Mouse (Mus musculus) CD4-positive helper T cell, adult 2 months (primary cell): Measurements from ENCODE around the gene Fry.

Experiments used
- DNase-seq: peaks from one replicate; pipeline ENCODE4 v3.0.0-alpha.2; 2012; ENCODE audit warnings: low read depth, missing footprints, low spot score

Fry gene

DNA sequence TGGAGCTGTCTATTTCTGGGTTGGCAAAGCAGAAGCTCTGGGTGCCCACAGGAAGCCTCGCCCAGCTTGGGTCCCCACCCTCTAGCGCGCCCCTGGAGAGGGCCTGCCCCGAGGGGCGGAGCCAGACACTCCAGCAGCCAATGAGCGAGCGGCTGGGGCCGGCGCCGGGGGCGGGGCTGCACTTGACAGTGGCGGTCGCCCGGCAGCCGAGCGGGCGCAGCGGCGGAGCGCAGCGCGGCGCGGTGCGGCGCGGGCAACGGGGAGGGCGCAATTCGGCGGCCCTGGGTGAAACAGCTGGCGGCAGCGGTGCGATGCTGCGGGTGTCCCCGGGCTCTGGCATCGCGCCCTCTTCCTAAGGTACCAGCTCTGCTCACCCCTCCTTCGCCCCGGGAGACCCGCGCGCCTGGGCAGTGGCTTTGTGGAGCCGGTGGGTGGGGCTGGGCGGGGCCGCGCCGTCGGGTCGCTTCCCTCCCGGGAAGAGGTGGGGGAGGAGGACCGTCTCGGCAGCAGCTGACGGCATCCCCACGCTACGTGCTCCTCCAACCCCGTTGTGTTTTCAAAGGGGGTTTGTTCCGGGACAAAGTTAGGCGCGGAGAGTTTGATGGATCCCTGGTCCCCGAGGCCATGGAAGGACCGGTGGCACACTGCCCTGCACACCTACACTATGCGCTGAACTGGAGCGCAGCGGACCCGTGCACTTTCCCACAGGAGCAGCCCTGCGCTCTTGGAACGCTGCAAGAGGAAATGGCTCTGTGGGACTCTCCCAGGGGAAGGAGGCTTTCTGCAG, at the start of gene Fry:
TSS of gene Fry (plus strand) at position 191 of the 787 bp plus-strand sequence.
- DNase-seq, result peak; percentile 96

DNA sequence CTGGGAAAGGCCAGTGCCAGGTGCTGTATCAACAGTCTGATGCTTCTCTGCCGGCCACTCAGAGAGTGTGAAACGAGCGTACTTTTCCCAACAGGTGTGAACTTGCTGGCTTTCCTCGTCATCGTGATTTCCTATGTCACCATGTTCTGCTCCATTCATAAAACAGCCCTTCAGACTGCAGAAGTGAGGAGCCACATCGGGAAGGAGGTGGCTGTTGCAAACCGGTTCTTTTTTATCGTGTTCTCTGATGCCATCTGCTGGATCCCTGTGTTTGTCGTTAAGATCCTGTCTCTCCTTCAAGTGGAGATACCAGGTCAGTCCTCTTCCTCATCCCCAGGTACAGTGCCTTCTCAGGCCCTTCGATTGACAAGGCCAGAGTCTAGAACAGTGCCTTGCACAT, 48.4 kb upstream of the Fry start:
- no peak for DNase-seq

DNA sequence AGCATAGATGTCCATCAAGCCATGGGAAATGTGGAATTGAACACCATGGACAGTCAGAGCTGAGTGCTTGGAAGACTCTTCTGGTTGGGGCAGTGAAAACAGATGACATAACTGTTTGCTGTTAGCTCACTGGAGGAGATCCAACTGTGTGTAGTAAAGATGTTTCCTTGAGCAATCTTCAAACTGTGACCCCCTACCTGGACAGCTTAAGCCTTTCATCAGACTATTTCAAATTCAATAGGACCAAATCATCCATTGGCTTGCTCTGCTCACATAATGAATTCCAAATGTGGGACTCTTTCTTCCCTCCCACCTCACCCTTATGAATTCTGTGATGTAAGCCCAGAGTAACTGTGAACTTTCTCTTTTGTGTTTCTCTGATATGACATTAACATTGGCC, 46.7 kb upstream of the Fry start:
- DNase-seq, result no peak

DNA sequence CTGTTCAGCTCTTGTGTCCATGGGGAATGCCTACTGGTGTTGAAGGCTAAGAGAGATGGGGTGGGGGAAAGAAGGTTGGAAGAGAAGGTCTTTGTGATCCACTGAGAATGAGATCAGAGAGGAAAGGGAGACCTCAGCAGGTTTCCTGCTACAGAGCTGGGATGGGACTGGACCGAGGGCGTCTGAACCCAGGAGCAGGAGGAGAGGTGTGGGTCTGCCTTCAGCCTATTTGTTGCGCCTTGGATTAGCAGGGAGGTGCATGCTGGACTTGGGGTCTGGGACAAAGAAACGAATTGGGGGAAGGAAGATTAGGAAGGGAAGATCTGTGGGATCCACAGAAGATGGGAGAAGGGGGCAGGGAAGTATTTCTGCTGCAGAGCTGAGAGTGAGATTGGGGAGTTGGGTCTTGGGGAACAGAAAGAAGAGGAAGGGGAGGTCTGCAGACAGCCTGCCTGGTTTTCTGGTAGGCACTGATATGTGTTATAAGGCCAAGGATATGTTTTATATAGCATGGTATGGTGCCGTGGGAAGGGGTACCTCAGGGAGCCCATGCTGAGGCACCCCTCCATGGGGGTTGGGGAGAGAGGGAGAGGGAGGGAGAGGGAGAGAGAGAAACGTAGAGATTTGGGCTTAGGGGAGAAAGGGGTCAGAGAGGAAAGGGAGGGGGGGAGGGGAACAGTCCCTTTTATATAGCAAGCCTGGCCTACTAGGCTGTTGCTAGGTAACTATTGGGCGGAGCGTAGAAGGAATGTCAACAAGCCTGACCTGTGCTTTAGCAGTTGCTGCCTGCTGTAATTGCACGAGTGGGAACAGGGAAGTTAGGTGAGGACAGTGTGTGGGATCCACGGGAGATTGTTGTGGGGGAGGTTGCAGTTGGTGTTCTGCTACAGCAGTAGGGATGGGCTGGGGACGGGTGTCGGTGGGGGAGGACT, 38.3 kb upstream of the Fry start:
- DNase-seq, result no peak

DNA sequence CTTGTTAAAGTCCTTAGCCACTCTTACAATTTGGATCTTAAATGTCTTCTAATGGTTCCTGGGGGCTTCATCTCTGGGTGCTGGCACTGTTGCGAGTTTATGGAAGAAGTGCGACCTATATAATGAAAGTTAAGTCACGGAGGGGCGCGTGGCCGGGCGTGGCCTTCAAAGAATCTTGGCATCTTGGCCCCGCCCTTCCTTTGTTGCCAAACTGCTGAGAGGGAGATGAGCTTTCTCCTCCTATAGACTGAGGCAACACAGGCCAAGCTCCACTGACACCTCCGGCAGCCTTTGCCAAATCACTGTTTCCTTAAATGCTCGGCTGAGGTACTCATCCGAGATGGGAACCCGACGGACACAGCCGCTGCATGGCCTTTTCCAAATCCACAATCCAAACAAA, 35.7 kb upstream of the Fry start:
- DNase-seq, result no peak

DNA sequence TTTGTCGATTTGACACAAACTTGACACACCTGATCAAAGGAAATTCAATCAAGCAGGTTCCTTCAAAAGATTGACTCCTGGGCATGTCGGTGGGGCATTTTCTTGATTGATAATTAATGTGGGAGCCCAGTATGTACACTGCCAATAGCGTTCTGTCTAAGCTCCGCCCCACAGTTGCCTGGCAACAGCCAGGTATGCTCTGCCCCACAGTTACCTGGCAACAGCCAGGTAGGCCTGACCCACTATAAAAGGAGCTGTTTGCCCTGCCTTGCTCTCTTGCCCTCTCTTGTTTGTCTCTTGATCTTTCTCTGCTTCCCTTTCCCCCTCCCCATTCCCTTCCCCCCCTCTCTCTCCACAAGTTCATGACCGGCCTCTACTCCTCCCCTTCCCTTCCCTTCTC, 35.3 kb upstream of the Fry start:
- DNase-seq, result no peak

DNA sequence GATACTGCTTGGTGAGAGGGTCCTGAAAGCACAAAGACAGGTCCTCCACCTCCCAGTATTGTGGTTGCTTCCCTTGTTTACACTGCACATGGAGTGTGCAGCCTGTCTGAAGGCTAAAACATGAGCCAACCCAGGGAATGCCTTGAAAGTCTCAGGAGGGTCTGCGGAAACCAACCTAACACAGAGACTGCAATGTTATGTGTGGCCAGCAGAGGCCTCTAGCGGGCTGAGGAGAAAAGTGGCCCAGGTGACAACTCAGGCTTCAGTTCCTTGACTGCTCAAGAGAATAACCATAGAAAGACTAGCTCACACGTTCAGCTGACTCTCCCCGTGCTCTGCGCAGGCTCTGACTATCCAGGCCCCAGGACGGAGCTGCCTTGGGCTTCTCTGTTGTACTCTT, 20.8 kb upstream of the Fry start:
- DNase-seq, result peak; percentile 52

DNA sequence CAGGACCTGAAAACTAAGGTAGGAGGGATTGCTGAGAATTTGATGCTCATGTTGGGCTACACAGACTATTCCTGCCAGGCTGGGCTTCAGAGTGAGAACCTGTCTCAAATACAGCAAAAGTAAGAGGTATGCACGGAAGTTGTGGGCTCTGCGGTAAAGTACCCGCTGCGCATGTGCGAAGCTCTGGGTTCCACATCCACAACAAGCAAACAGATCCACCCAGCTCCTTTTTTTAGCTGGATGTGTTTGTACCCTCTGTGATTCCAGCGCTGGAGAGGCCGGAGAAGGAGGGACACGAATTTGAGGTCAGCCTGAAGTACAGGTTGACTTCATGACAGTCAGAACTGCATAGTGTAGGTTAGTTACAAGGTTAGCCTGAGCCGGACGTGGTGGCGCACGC, 19.7 kb upstream of the Fry start:
- no peak for DNase-seq

DNA sequence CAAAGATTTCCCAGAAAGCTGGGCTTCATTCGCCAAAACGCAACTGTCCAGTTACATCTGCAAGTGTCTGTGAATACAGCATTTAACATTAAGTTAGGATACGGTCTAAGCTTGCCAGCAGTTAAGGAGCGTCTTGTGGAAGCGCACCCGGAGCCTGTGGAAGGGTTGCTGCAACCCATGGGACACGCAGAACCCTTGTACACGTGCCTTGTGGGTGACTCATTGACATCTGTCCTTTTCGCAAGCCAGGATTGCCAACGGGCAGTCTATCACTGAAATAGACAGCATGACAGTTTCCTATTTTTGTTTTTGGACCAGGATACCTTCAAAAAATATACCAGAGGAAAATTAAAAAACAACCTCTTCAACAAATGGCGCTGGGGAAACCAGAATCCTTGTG, 16.7 kb upstream of the Fry start:
- no peak for DNase-seq

DNA sequence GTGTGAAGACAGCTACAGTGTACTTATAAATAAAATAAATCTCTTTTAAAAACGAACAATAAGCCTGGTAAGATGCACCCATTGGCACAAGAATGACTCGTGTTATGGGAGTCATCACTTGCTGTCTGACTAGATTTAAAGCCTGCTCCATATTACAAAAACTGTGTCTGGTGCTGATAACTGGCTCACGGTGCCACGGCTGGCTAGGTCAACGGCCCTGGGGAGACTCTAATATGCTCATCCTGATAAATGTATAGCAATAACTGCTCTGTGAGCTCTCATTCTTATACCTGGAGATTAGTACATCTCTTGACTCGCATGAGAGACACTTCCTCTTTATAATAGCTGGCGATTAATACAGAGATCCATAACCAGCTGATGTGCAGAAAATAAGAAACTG, 12.1 kb upstream of the Fry start:
- DNase-seq, result no peak

DNA sequence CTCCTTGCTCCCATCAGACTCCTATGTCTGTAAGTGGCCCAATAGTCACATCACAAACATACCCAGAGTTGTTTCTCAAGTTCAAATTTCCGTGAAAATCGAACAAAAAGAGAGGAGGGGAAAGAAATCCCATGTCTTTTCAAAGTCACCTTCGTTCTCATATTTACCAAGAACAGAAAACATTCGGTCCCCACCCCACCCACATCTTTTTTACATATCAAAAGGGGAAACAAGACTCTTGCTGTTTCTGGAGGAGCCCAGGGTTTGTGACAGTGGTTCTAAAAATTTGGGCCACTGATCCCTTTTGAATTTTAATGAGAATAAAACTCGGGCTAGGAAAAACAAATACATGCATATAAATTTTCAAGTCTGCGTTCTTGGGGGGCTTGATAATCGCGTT, 7.2 kb upstream of the Fry start:
- DNase-seq, result no peak

DNA sequence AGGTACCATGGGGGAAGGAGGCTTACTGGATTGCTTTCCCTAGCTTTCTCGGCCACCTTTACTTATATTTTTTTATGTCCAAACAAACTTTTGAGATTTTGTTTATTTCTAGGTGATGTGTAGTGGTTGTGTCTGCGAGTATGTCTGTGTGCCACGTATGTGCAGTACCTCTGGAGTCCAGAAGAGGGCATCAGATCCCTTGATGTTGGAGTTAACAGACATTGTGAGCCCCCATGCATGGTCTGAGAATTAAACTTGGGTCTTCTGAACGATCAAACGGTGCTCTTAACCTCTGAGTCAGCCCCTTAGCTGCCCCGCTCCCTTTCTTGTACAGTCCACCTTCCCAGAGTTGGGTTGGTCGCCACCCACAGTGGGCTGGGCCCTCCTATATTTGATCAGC, 4.4 kb upstream of the Fry start:
- DNase-seq, result peak; percentile 28

DNA sequence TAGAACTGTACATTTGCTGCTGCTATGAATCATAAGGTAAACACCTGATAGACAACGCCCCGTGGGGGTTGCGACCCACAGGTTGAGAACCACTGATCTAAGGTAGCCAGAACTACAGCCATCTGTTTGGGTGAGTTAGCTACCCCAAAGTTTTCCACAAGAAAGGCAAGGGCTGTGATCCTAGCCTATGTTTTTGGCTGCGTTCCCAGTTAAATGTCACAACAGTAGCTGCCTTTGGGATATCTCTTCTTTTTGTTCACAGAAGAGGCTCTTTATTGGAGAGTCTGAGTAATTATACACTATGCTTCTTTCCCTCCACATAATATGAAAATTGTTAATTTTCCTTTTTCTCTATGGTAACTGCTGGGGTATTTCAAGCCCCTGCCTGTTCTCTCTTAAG, 3.7 kb upstream of the Fry start:
- no peak for DNase-seq

DNA sequence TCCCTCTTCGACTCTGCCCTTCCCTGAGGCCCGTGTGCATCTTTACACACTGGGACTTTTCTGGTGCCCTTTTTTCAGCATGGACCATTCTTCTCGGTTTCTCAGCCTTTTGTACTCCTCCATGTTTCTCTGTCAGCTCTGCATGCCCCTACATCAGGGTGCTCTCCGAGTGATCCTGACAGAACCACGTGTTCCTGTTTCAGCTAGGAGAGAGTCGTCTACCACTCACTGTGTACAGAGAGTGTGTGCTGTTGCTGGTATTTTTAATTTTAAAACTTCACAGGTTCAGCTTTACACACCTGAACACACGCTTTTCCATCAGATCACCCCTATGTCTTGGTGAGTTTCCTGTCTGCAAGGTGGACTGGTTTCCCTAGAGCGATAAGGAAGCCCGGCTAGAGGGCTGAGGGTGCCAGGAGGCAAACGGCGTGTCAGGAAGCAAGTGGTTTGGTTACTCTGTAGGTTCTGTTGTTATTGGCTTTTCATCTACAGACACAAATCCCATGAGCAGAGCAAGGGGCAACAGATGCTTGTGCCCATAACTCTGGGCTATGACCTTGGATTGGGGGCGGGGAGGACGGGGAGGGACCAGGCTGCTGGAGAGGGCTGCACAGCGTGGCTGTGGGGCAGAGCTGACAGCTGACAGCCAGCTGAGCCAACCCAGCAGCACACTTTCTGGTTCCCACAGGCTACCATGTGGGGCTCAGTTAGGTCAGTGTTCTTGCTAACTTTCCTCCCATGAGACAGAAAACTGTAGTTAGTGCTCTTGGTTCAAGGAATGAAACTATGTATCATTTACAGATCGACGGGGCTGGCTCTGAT, 3.0 kb upstream of the Fry start:
- no peak for DNase-seq

DNA sequence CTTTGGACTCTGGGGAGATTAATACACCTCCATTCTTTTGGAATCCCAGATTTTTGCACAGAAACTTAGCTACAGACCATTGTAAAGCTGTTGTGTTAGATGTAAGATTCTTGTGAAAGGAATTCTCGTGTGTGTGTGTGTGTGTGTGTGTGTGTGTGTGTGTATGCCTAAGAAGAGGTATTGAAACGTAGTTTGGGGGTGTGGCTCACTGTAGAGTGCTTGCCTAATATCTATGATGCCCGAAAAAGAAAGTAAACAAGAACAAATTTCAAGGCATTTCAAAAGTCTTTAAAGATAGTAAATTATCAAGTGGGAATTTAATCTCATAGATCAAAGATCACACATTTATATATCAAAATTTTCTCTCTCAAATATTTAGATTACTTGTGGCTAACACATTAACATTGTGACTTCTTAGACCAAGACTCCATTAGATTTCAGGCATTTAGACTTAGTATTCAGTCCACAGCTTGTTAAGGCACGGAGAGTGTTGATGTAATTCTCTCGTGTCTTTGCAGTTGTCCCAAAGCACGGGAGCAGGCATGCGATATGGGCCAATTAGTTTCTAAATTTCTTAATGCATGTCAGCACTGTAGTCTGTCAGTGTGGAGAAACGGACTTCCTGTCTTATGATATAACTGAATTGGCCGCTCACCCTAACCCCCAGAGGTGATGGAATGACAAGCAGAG, 2.1 kb upstream of the Fry start:
- no peak for DNase-seq

DNA sequence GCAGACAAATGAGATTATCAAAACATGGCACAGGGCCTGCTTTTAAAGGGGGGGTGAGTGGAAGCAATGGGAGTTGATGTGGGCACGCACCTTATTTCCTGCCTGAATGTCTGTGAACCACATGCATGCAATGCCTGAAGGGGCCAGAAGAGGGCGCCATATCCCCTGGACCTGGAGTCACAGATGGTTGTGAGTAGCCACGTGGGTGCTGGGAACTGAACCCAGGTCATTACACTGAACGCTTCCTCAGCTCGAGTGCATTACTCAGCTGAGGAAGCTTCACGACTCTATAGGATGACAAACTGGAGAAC, 1.6 kb upstream of the Fry start:
- DNase-seq, result peak; percentile 44

DNA sequence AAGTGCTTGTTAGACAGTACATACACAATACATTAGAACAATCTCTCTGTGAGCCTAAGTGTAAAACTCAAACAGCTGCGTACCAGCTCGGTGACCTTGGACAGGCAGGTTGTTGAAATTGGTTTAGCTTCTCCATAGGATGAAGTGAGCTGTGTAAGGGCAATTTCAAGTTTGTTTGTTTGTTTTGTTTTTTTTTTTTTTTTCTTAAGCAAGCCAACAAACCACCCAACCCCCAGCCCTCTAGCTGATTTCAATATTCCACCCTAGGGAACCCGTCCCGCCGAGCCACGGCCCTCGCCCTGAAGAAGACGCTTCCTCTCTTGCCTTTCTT, 356 bp upstream of the Fry start:
- DNase-seq, result no peak

DNA sequence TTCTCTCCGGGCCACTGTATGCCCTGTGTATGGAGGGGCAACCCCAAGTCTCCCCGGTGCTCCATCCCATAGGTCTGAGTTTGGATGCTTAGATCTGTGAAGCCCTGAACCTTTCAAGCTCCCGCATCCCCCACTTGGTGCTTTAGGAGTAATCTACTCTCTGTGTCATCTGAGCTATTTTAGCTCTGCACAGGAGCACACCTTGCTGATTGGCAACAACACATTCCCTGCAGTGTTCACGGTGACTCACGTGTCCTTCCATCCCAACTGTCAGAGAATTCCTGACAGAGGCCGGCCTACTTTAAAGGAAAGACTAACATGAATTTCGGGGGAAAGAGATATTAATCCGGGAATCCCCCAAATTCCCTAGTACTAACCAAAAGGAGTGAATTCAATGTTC, 2.2 kb downstream of the Fry start:
- DNase-seq, result no peak

DNA sequence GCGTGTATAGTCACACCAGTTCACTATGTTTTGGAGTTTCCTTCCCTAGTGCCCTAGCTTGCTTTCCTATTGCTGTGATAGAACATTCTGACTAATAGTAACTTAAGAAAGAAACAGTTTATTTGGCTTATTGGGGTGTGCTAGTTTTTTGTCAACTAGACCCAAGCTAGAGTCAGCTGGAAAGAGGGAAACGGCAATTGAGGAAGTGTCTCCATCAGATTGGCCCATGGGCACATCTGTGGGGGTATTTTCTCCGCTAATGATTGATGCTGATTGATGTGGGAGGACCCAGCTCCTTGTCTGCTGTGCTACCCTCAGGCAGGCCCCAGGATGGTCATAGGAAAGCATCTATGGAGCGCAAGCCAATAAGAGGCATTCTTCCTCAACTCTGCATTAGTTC, 3.6 kb downstream of the Fry start:
- DNase-seq, result no peak

DNA sequence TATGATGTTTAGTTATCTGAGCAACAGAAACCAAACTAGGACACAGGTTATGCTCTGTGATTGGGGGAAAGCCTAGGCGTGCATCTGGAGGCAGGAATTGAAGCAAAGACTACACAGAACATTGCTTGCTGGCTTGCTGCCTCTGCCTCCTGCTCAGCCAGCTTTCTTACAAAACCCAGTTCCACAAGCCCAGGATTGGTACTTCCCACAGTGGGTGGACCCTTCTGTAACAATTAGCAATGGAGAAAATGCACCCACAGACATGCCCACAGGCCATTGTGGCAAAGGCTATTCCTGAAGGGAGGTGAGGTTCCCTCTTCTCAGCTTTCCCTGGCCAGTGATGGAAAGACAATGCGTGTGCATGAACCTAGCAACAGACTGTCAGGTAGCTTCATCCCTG, 4.1 kb downstream of the Fry start:
- no peak for DNase-seq

DNA sequence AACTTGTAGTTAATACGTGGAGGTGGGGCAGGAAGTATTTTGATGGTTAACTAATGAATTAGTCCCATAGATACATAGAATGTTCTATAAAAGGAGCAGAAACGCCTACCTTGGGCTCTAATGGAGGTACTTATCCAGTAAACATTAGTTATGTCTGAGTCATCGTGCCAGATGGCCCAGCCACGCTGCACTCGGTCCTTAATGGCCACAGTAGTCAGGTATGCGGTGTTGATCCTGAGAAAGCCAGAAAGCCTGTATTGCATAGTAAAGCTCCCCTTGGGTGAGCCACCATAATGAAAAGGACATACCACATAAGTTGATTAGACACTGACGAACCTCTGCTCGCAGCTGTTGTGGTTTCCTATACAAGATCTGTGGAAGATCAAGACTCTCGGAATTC, 7.5 kb downstream of the Fry start:
- no peak for DNase-seq

DNA sequence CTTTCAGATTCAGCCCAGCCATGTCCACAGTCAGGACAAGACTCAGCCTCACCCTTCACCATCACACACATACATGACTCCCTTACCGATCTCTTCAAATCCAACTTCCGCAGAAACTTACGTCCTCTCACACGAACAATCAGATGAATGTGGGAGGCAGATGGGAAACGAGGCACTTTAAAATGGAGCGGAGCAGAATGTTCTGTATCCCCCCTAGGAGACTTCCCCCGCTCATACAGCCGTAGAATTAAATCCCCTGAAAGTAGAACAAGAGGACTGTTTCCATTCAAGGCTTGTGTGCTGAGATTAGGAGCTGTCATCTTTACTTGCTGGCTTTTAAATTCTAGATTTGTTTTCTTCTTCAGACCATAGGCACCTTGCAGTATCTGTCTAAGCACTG, 10.0 kb downstream of the Fry start:
- DNase-seq, result no peak
